Mouse (Mus musculus) neural tube, embryonic 15.5 days (tissue): ENCODE measurements at regions not wholly inside any gene's neighbourhood (a gene's known extent, or its start where the extent isn't known, plus 50 kb on each side); places are given as distances from the start of the nearest gene placed in this dataset.

Experiments
- ATAC-seq: fragments of 200-750 bp; cut with Nextera tagmentation; 2 replicates; pipeline ENCODE4 v1.8.0; 2017; ENCODE audit warnings: mild to moderate bottlenecking, moderate TSS enrichment, moderate library complexity; ENCODE audit not compliant: low FRiP score
- H3K27ac ChIP-seq: fragments of 300-500 bp; sonication (generic); replicated peaks from 2 replicates; pipeline ENCODE4 v1.5.1; 2015; ENCODE audit warnings: mild to moderate bottlenecking, inconsistent platforms
- H3K27me3 ChIP-seq: fragments of 300-500 bp; sonication (generic); replicated peaks from 2 replicates; pipeline ENCODE4 v1.6.1; 2015; ENCODE audit warnings: inconsistent platforms
- H3K36me3 ChIP-seq: fragments of 300-500 bp; sonication (generic); 2 replicates; pipeline ENCODE4 v1.6.1; 2015; ENCODE audit warnings: inconsistent platforms
- H3K4me1 ChIP-seq: fragments of 300-500 bp; sonication (generic); 2 replicates; pipeline ENCODE4 v1.6.1; 2015; ENCODE audit warnings: inconsistent platforms
- H3K4me2 ChIP-seq: fragments of 300-500 bp; sonication (generic); 2 replicates; pipeline ENCODE4 v1.6.1; 2015; ENCODE audit warnings: inconsistent platforms, mild to moderate bottlenecking, moderate library complexity
- H3K4me3 ChIP-seq: fragments of 300-500 bp; sonication (generic); replicated peaks from 2 replicates; pipeline ENCODE4 v1.5.1; 2015; ENCODE audit warnings: mild to moderate bottlenecking, inconsistent platforms
- H3K9ac ChIP-seq: fragments of 300-500 bp; sonication (generic); replicated peaks from 2 replicates; pipeline ENCODE4 v1.6.1; 2015; ENCODE audit warnings: mild to moderate bottlenecking, inconsistent platforms
- H3K9me3 ChIP-seq: fragments of 300-500 bp; sonication (generic); replicated peaks from 2 replicates; pipeline ENCODE4 v1.6.1; 2016; ENCODE audit warnings: inconsistent platforms
- WGBS: fragments of 180-500 bp; shearing (Covaris S2); methylation state at CpG from one replicate; pipeline ENCODE4 v1.1.7; 2015; ENCODE audit warnings: mixed read lengths; 5-methylcytosine and 5-hydroxymethylcytosine counted together

GRCm38 (mm10) chr7:78123386-78123785 lies 614.4 kb downstream of the Ntrk3 start:
- no peak overlapping the region for H3K9ac ChIP-seq
- no peaks in the 10 kb centered on the region for H3K27me3 ChIP-seq
- H3K27ac ChIP-seq: no peak overlapping the region
- H3K4me3 ChIP-seq: no peak overlapping the region
- no peaks in the 10 kb centered on the region for H3K4me1 ChIP-seq
- no peaks in the 10 kb centered on the region for H3K9me3 ChIP-seq
- no peak for ATAC-seq
- WGBS: 73% methylated on average over 1 of the region's 1 CpGs
- no peak overlapping the region for H3K4me2 ChIP-seq
- no peaks in the 10 kb centered on the region for H3K36me3 ChIP-seq

- Histone ChIP-seq H3K27me3 (no peaks in the 10 kb centered on the region), H3K36me3 (no peaks in the 10 kb centered on the region), H3K9ac (no peak overlapping the region), H3K9me3 (no peaks in the 10 kb centered on the region), H3K4me1 (no peaks in the 10 kb centered on the region), H3K4me3 (no peak overlapping the region), H3K27ac (no peak overlapping the region), H3K4me2 (no peak overlapping the region)
- ATAC-seq: no peak
- WGBS: 80% methylated on average over 5 of the region's 5 CpGs
Observed at GRCm38 (mm10) chr7:78121151-78121486, 616.7 kb downstream of the Ntrk3 start.

- Histone ChIP-seq H3K9me3 (no peaks in the 10 kb centered on the region), H3K9ac (no peak overlapping the region), H3K4me2 (no peak overlapping the region), H3K27ac (no peak overlapping the region), H3K4me1 (no peaks in the 10 kb centered on the region), H3K36me3 (no peaks in the 10 kb centered on the region), H3K27me3 (no peaks in the 10 kb centered on the region), H3K4me3 (no peak overlapping the region)
- 65% methylated on average over 5 of the region's 5 CpGs for whole genome bisulfite sequencing
- no peak for ATAC-seq
Observed at GRCm38 (mm10) chr7:78120462-78121150, 617.2 kb downstream of the Ntrk3 start.

GRCm38 (mm10) chr7:78119809-78120208 lies 618.0 kb downstream of the Ntrk3 start:
- Histone ChIP-seq H3K9ac (no peak overlapping the region), H3K27ac (no peak overlapping the region), H3K4me3 (no peak overlapping the region), H3K27me3 (no peaks in the 10 kb centered on the region), H3K9me3 (no peaks in the 10 kb centered on the region), H3K4me2 (no peak overlapping the region), H3K36me3 (no peaks in the 10 kb centered on the region), H3K4me1 (no peaks in the 10 kb centered on the region)
- WGBS: 89% methylated on average over 1 of the region's 1 CpGs
- ATAC-seq: no peak

GRCm38 (mm10) chr7:78111291-78111690 lies 626.5 kb downstream of the Ntrk3 start:
- H3K4me3 ChIP-seq: no peak overlapping the region
- no peak for ATAC-seq
- no peaks in the 10 kb centered on the region for H3K4me1 ChIP-seq
- 83% methylated on average over 6 of the region's 6 CpGs for WGBS
- H3K9ac ChIP-seq: no peak overlapping the region
- H3K27ac ChIP-seq: no peak overlapping the region
- no peaks in the 10 kb centered on the region for H3K27me3 ChIP-seq
- no peaks in the 10 kb centered on the region for H3K36me3 ChIP-seq
- H3K9me3 ChIP-seq: no peaks in the 10 kb centered on the region
- no peak overlapping the region for H3K4me2 ChIP-seq

GRCm38 (mm10) chr7:78103536-78104279 lies 634.1 kb downstream of the Ntrk3 start:
- no peak for ATAC-seq
- H3K4me2 ChIP-seq: no peak overlapping the region

GRCm38 (mm10) chr7:78102396-78102795 lies 635.4 kb downstream of the Ntrk3 start:
- H3K4me2 ChIP-seq: no peak overlapping the region
- H3K9me3 ChIP-seq: no peaks in the 10 kb centered on the region; the same call in 1 of the 2 replicates
- no peak for ATAC-seq
- no peak overlapping the region for H3K9ac ChIP-seq
- H3K4me1 ChIP-seq: no peaks in the 10 kb centered on the region
- H3K27ac ChIP-seq: no peak overlapping the region
- H3K36me3 ChIP-seq: no peaks in the 10 kb centered on the region
- no peak overlapping the region for H3K4me3 ChIP-seq
- H3K27me3 ChIP-seq: no peaks in the 10 kb centered on the region
- 91% methylated on average over 3 of the region's 3 CpGs for WGBS

More at GRCm38 (mm10) chr7:78103536-78104279, 634.1 kb downstream of the Ntrk3 start:
- Histone ChIP-seq H3K27me3 (no peaks in the 10 kb centered on the region), H3K36me3 (no peaks in the 10 kb centered on the region), H3K9me3 (no peaks in the 10 kb centered on the region; the same call in 1 of the 2 replicates), H3K4me1 (no peaks in the 10 kb centered on the region), H3K27ac (no peak overlapping the region), H3K4me3 (no peak overlapping the region), H3K9ac (no peak overlapping the region)
- WGBS: 73% methylated on average over 2 of the region's 2 CpGs

- Histone ChIP-seq H3K4me2 (peak overlapping the region; percentile 11), H3K27ac (peak overlapping the region; percentile 37; the same call in 1 of the 2 replicates), H3K36me3 (no peaks in the 10 kb centered on the region), H3K9ac (no peak overlapping the region), H3K9me3 (no peaks in the 10 kb centered on the region), H3K27me3 (no peaks in the 10 kb centered on the region), H3K4me3 (no peak overlapping the region), H3K4me1 (peaks cover 12% of the 10 kb centered on the region)
- no peak for ATAC-seq
- 60% methylated on average over 4 of the region's 4 CpGs for WGBS
Observed at GRCm38 (mm10) chr7:78086566-78087008, 651.2 kb downstream of the Ntrk3 start.

GRCm38 (mm10) chr7:78085783-78086565 lies 651.8 kb downstream of the Ntrk3 start:
- Histone ChIP-seq H3K4me3 (no peak overlapping the region), H3K27me3 (no peaks in the 10 kb centered on the region), H3K4me2 (peak overlapping the region; percentile 11), H3K9ac (no peak overlapping the region), H3K27ac (0 out of 2 replicates have a peak overlapping the region, but pooled peaks have one; percentile 37), H3K36me3 (no peaks in the 10 kb centered on the region), H3K4me1 (peaks cover 12% of the 10 kb centered on the region), H3K9me3 (no peaks in the 10 kb centered on the region)
- ATAC-seq: no peak; the same call in 1 of the 2 replicates
- 30% methylated on average over 11 of the region's 11 CpGs for WGBS

GRCm38 (mm10) chr7:78079708-78080107 lies 658.1 kb downstream of the Ntrk3 start:
- Histone ChIP-seq H3K4me2 (no peak overlapping the region), H3K9ac (no peak overlapping the region), H3K27me3 (no peaks in the 10 kb centered on the region), H3K9me3 (no peaks in the 10 kb centered on the region), H3K27ac (no peak overlapping the region), H3K4me1 (no peaks in the 10 kb centered on the region), H3K4me3 (no peak overlapping the region), H3K36me3 (no peaks in the 10 kb centered on the region)
- WGBS: 75% methylated on average over 1 of the region's 1 CpGs
- no peak for ATAC-seq

GRCm38 (mm10) chr7:78071131-78071530 lies 666.7 kb downstream of the Ntrk3 start:
- Histone ChIP-seq H3K4me2 (no peak overlapping the region), H3K27me3 (no peaks in the 10 kb centered on the region), H3K4me1 (0 out of 2 replicates have a peak, but pooled peaks cover 3% of the 10 kb centered on the region), H3K4me3 (no peak overlapping the region), H3K27ac (no peak overlapping the region), H3K36me3 (no peaks in the 10 kb centered on the region), H3K9me3 (no peaks in the 10 kb centered on the region), H3K9ac (no peak overlapping the region)
- ATAC-seq: no peak
- WGBS: 66% methylated on average over 7 of the region's 7 CpGs
